Mouse (Mus musculus): ENCODE measurements around the gene Numb.

DNA sequence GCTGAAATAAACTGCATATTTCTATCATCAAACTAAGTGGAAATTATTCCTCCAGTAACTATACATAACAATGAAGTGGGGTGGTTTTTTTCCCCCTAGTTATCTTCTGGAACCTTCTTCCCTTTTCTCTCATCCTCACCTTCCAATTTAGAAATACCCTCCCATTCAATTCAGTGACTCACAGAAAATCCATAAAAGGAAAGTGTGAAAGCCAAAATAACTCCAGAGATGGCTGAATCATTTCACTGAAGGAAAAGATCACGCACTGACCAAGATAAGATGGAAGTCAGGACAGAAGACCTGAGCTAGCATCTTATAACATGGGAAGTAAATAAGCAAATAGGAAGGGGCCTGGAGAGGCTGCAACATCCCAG lies 1.7 kb upstream of the Numb start:
- TF ChIP-seq CTCF (IDR thresholded peaks at IDR 0.05; ENCODE audit: low read depth), result no peak
- TF ChIP-seq EP300 (optimal IDR thresholded peaks at IDR 0.05), result no peak

All from stomach, postnatal 0 days (tissue).